Mouse (Mus musculus) left cerebral cortex, adult 8-10 months (tissue): ENCODE measurements around the gene Gm4792. TPM values are rescaled to one million over a fixed set of nuclear protein-coding genes. Genes with fewer than 3 reads are reported as not detected.

Experiments used
- DNase-seq, 2 experiments: peaks; one replicate each; pipeline ENCODE4 v3.0.0; 2022; ENCODE audit warnings: low spot score in 2 of 2
- total RNA-seq, 4 experiments: library from RNA; stranded (reverse); gene quantifications; 2 replicates each; pipeline ENCODE4 v1.2.4; 2022

Gm4792 gene
- not detected for total RNA-seq

DNA sequence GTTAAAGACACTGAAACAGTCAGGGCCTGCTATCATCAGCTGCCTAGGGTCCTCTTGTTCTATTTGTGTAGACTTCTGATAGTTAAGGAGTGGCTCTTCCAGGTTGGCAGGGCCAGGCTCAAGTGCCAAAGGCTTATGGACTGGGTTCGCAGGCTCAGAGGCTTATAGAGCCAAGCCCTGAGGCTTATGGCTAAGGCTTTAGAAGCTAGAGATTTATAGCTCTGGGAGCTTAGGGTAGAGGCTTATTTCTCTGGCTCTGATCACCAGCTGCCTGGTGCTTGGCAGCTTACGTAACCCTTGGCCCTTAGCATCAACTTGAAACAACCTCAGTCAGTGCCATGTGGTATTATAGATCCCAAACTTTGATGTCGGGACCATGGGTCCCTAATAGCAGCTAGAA lies at the start of gene Gm4792:
Gene Gm4792, minus strand, starts transcription at position 233 of the 400 bp plus-strand sequence.
- no peak for DNase-seq

- no peak for DNase-seq
Measured at GRCm38 (mm10) chr10:94347959-94348358, 49.5 kb upstream of the Gm4792 start.

GRCm38 (mm10) chr10:94347296-94347695 lies 48.8 kb upstream of the Gm4792 start:
- DNase-seq = no peak

- no peak for DNase-seq
Measured at GRCm38 (mm10) chr10:94346596-94346995, 48.1 kb upstream of the Gm4792 start.

GRCm38 (mm10) chr10:94345509-94346252 lies 47.2 kb upstream of the Gm4792 start:
- no peak for DNase-seq

- DNase-seq = no peak
Measured at GRCm38 (mm10) chr10:94344631-94345417, 46.3 kb upstream of the Gm4792 start.

DNA sequence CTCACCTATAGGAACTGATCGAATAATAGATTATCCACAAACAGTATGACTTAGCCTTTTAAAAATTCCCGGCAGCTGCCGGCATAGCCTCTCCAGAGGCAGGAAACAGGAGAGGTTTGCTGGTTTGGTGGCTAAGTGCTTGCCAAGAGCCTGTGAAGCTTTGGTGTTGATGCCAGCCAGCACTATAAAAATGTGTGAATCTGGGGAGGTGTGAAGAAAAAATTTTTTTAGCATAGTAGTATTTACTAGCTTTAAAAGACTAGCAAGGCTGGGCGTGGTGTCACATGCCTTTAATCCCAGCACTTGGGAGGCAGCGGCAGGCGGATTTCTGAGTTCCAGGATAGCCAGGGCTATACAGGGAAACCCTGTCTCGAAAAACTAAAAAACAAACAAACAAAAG lies 45.1 kb upstream of the Gm4792 start:
- DNase-seq = peak in 1 of 2 experiments; percentile 26

DNA sequence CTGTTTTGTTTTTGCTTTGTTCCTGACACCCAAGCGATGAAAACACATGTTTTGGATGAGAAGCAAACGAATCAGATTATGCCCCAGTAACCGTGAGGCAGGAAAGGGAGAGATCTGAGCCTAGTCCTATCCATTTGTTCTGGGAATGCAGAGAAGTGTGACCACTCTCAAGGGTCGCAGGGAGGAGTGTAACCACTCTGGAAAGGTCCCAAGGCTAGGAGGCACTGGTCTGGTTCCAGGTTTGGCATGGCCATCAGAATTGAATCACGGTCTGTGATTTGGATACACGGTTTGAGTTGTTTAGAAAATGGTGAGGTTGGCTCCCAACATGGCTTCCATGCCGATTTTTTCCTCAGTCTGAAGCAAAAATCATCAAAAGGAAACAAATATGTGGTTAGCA lies 43.8 kb upstream of the Gm4792 start:
- DNase-seq = no peak

GRCm38 (mm10) chr10:94341501-94341900 lies 43.0 kb upstream of the Gm4792 start:
- DNase-seq = no peak

DNA sequence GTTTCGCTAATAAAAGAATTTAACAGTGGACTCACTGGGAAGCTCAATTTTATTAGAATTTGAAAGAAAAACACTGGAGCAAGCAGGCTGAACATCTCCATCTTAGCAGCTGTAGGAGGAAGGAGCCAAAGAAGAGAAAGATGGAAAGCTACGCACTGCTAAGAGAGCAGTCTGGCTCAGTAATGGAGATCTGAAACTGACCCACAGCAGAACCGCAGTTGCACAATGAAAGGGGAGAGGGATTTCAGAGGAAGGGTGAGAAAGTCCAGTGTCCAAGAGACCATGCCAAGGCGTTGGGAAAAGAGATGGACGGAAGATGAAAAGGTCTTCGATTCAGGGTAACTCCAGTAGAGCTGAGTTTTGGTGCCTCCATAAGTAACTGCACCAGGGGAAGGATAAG lies 37.6 kb upstream of the Gm4792 start:
- no peak for DNase-seq

DNA sequence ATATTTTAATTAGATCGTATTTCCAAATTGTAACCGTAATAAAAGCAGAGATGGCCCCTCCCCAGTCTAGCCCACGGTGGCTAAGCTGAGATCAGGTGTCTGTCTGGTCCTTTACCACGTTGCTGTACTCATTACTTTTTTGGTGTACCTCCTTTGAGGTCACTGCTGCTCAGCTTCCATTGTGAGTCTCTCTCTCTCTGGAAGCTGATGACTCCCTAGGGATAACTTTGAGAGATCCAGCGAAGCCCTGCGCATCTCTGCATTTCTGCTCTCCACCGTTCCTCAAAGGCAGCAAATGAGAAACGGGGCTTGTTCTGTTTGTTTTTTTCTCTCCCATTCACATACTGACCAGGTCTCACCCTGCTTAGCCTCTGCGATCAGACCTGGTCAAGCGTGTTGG lies 36.5 kb upstream of the Gm4792 start:
- no peak for DNase-seq

DNA sequence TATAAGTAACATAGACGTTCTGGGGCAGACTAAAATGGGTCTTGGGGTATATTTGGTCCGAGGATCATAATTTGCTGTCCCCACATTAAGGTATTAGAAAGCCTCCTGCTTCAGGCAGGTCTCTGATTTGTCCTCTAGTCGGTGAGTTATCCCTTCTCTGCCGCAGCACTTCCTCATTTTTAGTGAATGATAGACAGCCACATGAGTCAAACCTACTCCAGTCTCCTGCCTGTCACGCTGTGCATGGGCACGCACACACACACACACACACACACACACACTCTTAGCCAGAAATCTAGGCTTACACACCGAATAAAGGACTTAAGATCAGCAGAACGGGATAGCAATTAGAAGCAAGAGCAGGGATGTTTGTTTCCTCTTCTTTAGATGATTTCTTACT lies 34.8 kb upstream of the Gm4792 start:
- no peak for DNase-seq

GRCm38 (mm10) chr10:94332358-94333137 lies 34.0 kb upstream of the Gm4792 start:
- DNase-seq = no peak

GRCm38 (mm10) chr10:94329962-94330361 lies 31.5 kb upstream of the Gm4792 start:
- no peak for DNase-seq

GRCm38 (mm10) chr10:94318574-94318973 lies 20.1 kb upstream of the Gm4792 start:
- DNase-seq = no peak

DNA sequence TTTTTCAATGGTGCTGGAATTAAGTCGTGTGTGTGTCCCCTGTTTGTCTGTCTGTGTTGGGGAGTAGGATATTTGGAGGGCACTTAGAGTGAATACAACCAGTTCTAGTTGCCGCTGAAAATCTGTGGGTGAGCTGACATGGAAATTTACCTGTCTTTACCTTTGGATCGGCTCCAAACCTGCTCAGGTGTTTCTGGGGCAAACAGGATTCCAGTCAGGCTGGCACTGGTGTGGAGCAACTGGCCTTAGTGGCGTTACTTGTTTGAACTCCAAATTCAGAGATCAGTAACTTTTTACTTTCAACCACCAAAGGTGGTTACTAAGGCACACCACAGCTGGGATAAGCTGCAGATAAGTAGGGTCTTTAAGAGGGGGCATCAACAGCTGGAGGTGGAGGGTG lies 14.6 kb upstream of the Gm4792 start:
- DNase-seq = no peak

DNA sequence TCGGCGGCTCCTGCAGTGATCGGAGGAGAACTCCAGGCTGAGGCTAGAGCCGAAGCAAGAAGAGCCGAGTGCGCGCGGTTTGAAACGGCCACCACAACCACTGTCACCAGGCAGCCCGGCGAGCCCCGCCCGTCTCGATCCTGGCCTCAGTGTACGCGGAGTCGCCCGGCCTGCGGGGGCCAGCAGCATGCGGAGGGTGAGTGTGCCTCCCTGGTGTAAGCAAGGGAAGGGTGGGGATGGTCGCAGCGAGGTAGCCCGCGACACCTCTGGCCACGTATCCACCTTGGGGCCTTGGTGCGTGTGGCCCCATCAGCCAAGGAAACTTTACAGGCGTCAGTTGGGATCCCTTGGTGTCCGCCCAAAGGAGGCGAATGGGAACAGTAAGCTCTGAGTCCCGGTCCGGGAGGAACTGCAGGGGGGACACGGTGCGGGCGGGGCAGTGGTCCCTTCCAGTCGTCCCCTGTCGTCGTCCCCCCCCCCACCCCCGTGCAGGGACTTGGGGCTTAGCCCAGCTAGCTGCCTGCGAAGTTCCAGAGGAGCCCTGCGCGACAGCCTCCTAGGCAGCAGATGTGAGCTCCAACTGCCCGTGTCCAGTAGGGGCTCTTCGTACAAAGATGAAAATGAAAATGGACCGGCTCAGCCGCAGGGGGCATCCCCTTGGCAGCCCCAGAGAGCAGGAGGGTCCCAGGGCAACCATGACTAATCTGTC lies 13.7 kb upstream of the Gm4792 start:
- no peak for DNase-seq

DNA sequence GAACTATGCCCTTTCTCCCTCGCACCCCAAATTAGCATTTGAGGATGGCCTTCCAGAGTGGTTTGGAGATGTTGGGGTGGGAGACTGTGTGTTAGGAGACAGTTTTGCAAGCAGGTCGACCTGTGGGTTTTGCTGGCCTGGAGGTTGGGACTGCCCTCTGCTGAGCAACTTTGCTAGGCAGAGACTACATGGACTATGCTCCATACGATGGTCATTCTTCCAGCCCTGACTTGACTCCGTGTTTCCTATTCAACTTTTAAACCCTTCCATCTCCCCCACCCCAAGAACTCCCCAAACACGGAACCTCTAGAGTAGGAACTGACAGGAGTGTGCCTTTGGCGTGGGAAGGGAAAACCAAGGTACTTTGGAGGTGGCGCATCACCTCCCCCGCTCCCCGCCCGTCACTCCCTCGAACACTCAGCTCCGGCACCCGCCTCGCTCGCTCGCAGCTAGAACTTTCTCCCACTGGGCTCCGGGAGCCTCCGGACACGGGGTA lies 13.1 kb upstream of the Gm4792 start, which contains the start of gene Tmcc3:
Gene Tmcc3, plus strand, starts transcription at position 439 of the 496 bp plus-strand sequence.
- no peak for DNase-seq

GRCm38 (mm10) chr10:94310499-94311267 lies 12.2 kb upstream of the Gm4792 start:
- no peak for DNase-seq

DNA sequence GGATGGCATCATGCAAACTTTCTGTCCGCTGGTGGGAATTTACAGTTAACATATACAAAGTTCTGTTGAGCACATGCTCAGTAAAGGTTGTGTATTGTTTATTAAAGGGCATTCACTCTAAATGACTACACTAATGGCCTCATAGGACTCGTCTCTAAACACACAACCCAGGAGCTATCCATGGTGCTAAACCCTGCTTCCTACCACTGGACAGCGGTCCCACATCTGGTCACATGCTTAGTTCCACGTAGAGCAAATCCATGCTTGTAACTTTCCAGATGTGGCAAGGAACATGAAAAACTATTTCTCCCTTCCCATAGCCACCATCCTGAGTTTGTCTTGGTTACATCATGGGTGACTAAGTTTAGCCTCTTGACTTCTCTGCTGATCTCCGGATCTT lies 7.0 kb upstream of the Gm4792 start:
- no peak for DNase-seq
